Mouse (Mus musculus) kidney, adult 2 months (tissue): ENCODE results near the gene Pip5k1b. TPM values are rescaled to one million over a fixed set of nuclear protein-coding genes. Genes with fewer than 3 reads are reported as not detected.
A peak's percentile ranks its signal among the peaks of the same experiment; 100 is the strongest.

ENCODE experiments used
- DNase-seq: peaks from one replicate; pipeline ENCODE4 v3.0.0; 2021
- H3K27ac ChIP-seq: fragments of 200-500 bp; 2 replicates; pipeline ENCODE4 v1.5.1; 2012; ENCODE audit warnings: low read depth, low read length, control low read depth, inconsistent platforms; ENCODE audit not compliant: insufficient read depth
- H3K27me3 ChIP-seq: fragments of 200-500 bp; replicated peaks from 2 replicates; pipeline ENCODE4 v1.6.1; 2012; ENCODE audit warnings: mild to moderate bottlenecking, moderate library complexity, low read length, inconsistent platforms; ENCODE audit not compliant: control insufficient read depth, insufficient read depth
- H3K36me3 ChIP-seq: fragments of 200-500 bp; 2 replicates; pipeline ENCODE4 v1.6.1; 2012; ENCODE audit warnings: mild to moderate bottlenecking, moderate library complexity, low read length, inconsistent platforms; ENCODE audit not compliant: control insufficient read depth, insufficient read depth
- H3K4me1 ChIP-seq: fragments of 200-500 bp; 2 replicates; pipeline ENCODE4 v1.6.1; 2011; ENCODE audit warnings: low read length; ENCODE audit not compliant: control insufficient read depth, insufficient read depth
- H3K4me3 ChIP-seq: fragments of 200-500 bp; 2 replicates; pipeline ENCODE4 v1.5.1; 2011; ENCODE audit warnings: mild to moderate bottlenecking, low read depth, low read length, control low read depth; ENCODE audit not compliant: insufficient read depth
- CTCF ChIP-seq: fragments of 200-500 bp; conservative IDR thresholded peaks from 2 replicates; pipeline ENCODE4 v1.5.1; 2011; ENCODE audit warnings: low read depth, mild to moderate bottlenecking, control low read depth, low read length, moderate library complexity, mixed read lengths; ENCODE audit not compliant: insufficient read depth, insufficient read length
- POLR2A ChIP-seq: fragments of 200-500 bp; IDR thresholded peaks from one replicate; pipeline ENCODE4 v1.6.1; 2011; ENCODE audit warnings: low read depth, low read length, control low read depth
- WGBS: fragments of 180-500 bp; shearing (Covaris S2); methylation state at CpG from one replicate; pipeline ENCODE4 v1.1.7; 2018; 5-methylcytosine and 5-hydroxymethylcytosine counted together
- polyA plus RNA-seq: library from polyadenylated mRNA; depleted of rRNA; stranded (reverse); fragments of >200 nt; gene quantifications from 2 replicates; pipeline ENCODE4 v1.2.3, GENCODE M21; 2012

Gene Pip5k1b
- polyA plus RNA-seq, 1 experiment, result 3.7 TPM

DNA sequence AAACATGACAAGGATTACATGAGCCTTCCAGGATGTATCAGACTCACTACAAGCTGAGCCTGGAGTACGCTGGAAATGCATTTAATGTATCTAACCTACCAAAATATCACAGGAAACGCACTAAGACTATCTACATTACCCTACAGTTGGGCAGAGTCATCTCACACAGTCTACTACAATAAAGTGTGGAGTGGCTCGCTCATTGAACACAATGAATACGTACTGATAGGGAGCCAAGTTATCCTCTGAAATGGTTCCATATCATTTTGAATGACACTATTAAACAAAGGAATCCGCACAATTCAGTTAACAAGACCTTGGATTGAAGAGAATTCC is 28.1 kb downstream of the Pip5k1b start:
- no peaks in the 10 kb centered on the region for H3K36me3 ChIP-seq
- DNase-seq, result no peak
- no peak overlapping the region for H3K4me3 ChIP-seq
- H3K27me3 ChIP-seq, result no peaks in the 10 kb centered on the region
- 0 out of 2 replicates have a peak, but pooled peaks cover 3% of the 10 kb centered on the region for H3K4me1 ChIP-seq
- WGBS, result 91% methylated on average over 5 of the region's 5 CpGs
- no peak overlapping the region for H3K27ac ChIP-seq
- TF ChIP-seq CTCF (no peak), POLR2A (no peak)

DNA sequence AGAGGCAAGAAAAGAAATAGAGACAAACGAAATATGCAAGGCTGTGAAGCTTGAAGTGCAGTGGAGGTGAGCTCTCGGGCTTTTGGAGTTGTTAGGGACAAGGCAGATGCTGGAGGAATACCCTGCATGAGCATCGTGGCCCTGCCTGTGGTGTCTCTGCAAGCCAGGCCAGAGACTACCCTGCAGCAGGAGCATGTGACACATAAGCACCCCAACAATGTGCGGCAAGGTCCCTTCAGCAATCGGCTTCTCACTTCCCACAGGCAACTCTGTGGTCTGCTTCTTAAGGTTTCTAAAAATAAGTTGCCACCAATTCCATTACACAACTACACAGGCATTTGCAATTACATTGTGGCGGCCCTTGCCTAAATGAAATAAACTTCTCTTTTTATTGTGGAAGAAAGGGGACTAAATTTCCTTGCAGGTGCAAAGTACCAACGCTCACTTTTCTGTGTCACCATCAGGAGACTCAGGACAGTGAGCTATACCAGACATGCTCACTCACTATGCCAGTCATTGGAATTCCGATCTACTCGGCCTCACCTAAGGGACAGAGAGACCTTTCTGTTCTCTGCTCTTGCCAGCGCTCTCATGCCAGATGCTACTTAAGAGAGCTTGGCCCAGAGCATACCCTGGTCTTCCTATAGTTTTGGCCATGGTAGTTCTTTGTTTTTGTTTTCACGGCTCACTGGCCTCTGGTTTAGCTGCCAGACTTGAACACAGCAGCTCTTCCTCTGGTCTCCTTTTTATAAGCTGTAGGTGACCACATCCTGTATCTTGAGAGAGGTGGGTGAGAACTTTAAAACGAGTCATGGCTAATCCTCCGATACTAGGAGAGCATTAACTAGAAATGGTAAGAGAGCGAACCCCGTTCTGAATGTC is 28.7 kb downstream of the Pip5k1b start:
- no peak overlapping the region; the same call in 1 of the 2 replicates for H3K27ac ChIP-seq
- WGBS, result 69% methylated on average over 15 of the region's 15 CpGs
- no peak for TF ChIP-seq CTCF
- no peak for TF ChIP-seq POLR2A
- no peaks in the 10 kb centered on the region for H3K36me3 ChIP-seq
- no peaks in the 10 kb centered on the region for H3K27me3 ChIP-seq
- peak; percentile 4 for DNase-seq
- no peak overlapping the region for H3K4me3 ChIP-seq
- H3K4me1 ChIP-seq, result 0 out of 2 replicates have a peak, but pooled peaks cover 3% of the 10 kb centered on the region

DNA sequence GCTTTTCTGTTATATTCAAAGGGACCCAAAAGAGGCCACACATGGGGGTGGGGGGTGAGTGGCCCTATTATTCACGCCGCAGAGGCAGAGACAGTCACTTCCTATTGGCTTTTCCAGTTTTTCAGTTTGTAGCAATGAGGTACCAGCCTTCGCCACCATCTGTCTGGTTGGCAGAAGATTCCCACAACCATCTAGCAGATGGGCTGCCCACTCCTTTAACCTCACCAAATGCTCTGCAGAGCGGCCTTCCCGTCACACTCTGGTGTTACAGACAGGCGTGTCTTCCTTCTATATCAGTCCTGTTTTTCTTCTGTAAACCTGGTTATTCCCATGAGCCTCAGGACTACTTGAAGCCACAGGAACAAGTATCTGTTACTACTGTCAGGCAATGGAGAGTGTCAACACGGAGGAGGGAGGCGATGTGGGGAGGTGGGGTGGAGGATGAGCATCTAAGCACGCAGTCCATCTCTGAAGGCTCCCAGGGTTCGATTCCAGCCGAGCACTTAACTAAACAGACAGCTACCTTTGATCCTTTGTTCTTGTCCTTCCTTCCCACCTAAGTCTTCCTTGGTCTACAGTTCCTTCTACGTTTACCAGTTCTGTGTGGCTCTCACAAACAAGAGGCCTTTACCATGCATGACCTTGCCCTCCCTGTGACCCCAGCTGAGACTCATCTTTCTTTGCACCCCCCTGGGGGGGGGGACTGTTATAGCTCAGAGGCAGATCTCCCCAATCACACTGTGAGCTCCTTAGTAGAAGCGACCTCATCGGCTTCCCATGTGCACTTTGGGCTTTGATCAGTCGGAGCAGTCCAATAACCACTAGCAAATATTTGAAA is 32.0 kb downstream of the Pip5k1b start:
- no peak overlapping the region for H3K27ac ChIP-seq
- WGBS, result 76% methylated on average over 15 of the region's 15 CpGs
- H3K27me3 ChIP-seq, result no peaks in the 10 kb centered on the region
- no peak for TF ChIP-seq POLR2A
- no peaks in the 10 kb centered on the region for H3K36me3 ChIP-seq
- no peak overlapping the region for H3K4me3 ChIP-seq
- H3K4me1 ChIP-seq, result 0 out of 2 replicates have a peak, but pooled peaks cover under 1% of the 10 kb centered on the region
- no peak for DNase-seq

DNA sequence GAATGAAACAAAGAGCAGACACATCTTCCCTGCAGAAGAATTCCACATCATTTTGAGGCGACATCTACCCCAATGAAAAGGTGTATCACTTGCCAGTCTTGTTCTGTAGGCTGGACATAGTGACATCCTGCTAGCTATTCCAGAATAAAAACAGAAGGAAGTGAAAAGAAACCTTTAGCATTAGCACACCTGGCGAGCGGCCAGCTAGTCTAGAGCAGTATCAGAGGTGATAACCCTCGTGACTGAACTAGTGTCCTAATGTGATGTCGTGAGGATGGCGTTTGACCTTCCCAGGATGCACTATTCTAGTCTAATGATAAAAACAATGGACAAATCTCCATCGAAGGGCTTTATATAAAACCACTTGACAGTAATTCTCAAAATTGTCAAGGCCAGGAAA is 33.7 kb downstream of the Pip5k1b start:
- no peak for TF ChIP-seq CTCF
- TF ChIP-seq POLR2A, result no peak
- Histone ChIP-seq H3K4me3 (no peak overlapping the region), H3K27me3 (no peaks in the 10 kb centered on the region), H3K36me3 (no peaks in the 10 kb centered on the region), H3K4me1 (no peaks in the 10 kb centered on the region), H3K27ac (no peak overlapping the region)
- no peak for DNase-seq
- 67% methylated on average over 7 of the region's 7 CpGs for WGBS

DNA sequence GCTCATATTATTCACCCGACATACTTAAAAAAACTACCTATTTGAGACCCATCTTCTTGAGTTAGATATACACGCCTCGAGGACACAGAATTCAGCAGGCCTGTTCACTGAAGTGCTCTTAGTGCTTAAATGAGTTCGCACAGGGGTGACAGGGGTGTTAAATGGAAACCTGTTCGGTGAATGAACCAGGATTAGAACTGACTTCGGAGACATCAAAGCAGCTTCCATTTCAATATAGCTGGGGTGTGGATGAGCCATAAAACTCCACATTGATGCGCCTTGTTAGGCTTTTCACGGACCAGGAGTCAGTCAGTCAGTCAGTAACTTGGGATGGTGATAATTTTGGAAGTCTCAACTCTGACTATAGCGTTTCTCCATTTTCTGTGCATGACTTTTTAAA is 34.5 kb downstream of the Pip5k1b start:
- Histone ChIP-seq H3K36me3 (no peaks in the 10 kb centered on the region), H3K4me1 (no peaks in the 10 kb centered on the region), H3K4me3 (no peak overlapping the region), H3K27me3 (no peaks in the 10 kb centered on the region), H3K27ac (no peak overlapping the region)
- DNase-seq, result no peak
- TF ChIP-seq POLR2A, result no peak
- TF ChIP-seq CTCF, result no peak
- WGBS, result 62% methylated on average over 9 of the region's 9 CpGs

DNA sequence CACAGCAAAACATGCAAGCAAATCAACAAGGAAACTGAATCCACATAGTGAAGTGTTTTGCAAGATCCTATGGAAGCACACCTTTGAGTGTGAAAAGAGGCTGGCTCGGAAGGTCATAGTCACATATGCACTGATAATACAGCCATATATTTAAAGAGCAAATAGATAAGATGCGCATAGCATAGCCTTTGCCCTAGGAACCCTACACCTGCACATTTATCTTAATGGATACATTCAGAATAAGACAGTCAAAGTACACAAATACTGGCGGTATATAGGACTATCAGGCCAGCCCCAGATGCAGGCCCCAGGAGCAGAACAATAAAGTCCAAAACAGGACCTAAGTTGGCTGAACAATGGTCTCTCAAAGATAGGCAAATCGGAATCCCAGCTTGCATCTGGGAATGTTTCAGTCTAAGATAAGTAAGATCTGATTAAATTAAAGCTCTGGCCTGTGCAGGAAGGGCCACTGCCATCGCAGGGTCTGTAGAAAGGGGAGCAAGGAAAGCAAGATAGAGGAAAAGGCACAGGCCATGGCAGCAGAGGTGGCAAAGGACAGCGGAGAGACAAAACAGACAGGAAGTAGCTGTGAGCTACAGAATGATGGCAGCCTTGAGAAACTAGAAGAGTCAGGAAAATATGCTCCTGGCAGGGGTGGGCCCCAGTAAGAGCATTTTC is 35.8 kb downstream of the Pip5k1b start:
- 88% methylated on average over 6 of the region's 6 CpGs for WGBS
- TF ChIP-seq CTCF, result no peak
- no peak for TF ChIP-seq POLR2A
- DNase-seq, result no peak
- H3K27me3 ChIP-seq, result no peaks in the 10 kb centered on the region
- no peaks in the 10 kb centered on the region for H3K36me3 ChIP-seq
- H3K4me3 ChIP-seq, result no peak overlapping the region
- H3K27ac ChIP-seq, result no peak overlapping the region
- no peaks in the 10 kb centered on the region for H3K4me1 ChIP-seq

DNA sequence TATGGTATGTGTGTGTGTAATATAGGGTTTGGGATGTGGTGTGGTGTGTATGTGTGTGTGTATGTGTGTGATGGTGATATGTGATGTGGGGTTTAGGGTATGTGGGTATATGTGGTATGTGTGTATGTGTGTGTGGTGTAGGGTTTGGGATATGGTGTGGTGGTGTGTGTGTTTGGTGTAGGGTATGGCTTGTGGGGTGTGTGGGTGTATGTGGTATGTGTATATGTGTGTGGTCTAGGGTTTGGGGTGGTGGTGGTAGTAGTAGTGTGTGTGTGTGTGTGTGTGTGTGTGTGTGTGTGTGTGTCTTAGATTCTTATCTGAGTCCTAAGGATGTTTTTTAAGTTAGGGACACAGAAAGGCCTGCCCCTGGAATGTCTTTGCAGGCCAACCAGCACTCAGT is 37.3 kb downstream of the Pip5k1b start:
- DNase-seq, result no peak
- Histone ChIP-seq H3K27me3 (no peaks in the 10 kb centered on the region), H3K4me1 (no peaks in the 10 kb centered on the region), H3K36me3 (no peaks in the 10 kb centered on the region), H3K27ac (no peak overlapping the region), H3K4me3 (no peak overlapping the region)
- no peak for TF ChIP-seq CTCF
- no peak for TF ChIP-seq POLR2A
